Mouse (Mus musculus) heart, embryonic 10.5 days (tissue): ENCODE results near the gene Cln6. TPM values are rescaled to one million over a fixed set of nuclear protein-coding genes. Genes with fewer than 3 reads are reported as not detected.
"Not testable (repeated sequence)": the region's sequence is repeated elsewhere in the genome, so short reads cannot be mapped to it uniquely, and the experiment has no call there.

ENCODE experiments used
- DNase-seq: peaks from one replicate; pipeline ENCODE4 v3.0.0-alpha.2; 2017; ENCODE audit warnings: low spot score
- H3K27ac ChIP-seq: fragments of 300-500 bp; sonication (generic); 2 replicates; pipeline ENCODE4 v1.5.1; 2016; ENCODE audit warnings: mild to moderate bottlenecking
- H3K27me3 ChIP-seq: fragments of 300-500 bp; sonication (generic); 2 replicates; pipeline ENCODE4 v1.6.1; 2016; ENCODE audit warnings: mild to moderate bottlenecking; ENCODE audit not compliant: poor library complexity, insufficient read depth, severe bottlenecking
- H3K36me3 ChIP-seq: fragments of 300-500 bp; sonication (generic); 2 replicates; pipeline ENCODE4 v1.6.1; 2016; ENCODE audit warnings: mild to moderate bottlenecking, moderate library complexity
- H3K4me1 ChIP-seq: fragments of 300-500 bp; sonication (generic); 2 replicates; pipeline ENCODE4 v1.6.1; 2016; ENCODE audit warnings: mild to moderate bottlenecking
- H3K4me3 ChIP-seq: fragments of 300-500 bp; sonication (generic); 2 replicates; pipeline ENCODE4 v1.5.1; 2016; ENCODE audit warnings: mild to moderate bottlenecking, moderate library complexity
- H3K9me3 ChIP-seq: fragments of 300-500 bp; sonication (generic); 2 replicates; pipeline ENCODE4 v1.6.1; 2016; ENCODE audit warnings: mild to moderate bottlenecking, moderate library complexity
- WGBS: fragments of 180-500 bp; shearing (Covaris S2); methylation state at CpG from one replicate; pipeline ENCODE4 v1.1.7; 2016; 5-methylcytosine and 5-hydroxymethylcytosine counted together
- polyA plus RNA-seq: library from polyadenylated mRNA; unstranded; fragments of >200 nt; fragmentation: Nextera tagmentation; extraction: Ambion mirVana; gene quantifications from 2 replicates; pipeline ENCODE4 v1.2.1, GENCODE M21; 2016

The Cln6 gene
- polyA plus RNA-seq, 1 experiment from 2014 or later: 17.7 TPM

DNA sequence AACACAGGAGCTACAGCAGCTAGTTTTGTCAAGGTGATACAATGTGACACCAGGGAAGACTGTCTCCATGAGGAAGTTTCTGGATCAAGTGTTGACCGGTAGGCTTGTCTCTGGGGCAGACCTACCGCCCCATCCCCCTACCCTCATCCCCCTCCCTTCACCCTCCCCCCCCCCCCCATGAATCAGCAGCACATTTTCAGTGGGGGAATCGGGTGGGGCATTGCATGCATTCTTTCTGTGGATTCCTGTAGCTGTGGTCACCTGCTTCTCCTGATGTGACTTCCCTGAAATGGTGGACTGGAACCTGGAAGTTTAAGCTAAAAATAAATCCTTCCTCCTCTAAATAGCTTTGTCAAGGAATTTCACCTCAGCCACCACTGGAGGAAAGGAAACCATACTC lies 19.1 kb upstream of the Cln6 start:
- WGBS: 67% methylated on average over 3 of the region's 3 CpGs

DNA sequence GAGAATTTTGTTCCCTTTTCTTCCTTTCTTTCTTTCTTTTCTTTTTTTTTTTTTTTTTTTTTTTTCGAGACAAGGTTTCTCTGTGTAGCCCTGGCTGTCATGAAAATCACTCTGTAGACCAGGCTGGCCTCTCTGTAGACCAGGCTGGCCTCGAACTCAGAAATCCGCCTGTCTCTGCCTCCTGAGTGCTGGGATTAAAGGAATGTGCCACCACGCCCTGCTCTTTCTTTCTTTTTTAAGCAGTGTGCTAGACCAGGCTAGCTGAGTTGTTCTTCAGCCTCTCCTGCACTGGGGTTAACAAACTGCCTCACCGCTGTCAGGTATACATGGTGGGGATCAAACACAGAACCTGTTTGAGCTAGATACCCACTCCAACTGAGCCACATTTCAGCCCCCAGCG lies 18.7 kb upstream of the Cln6 start:
- WGBS: 84% methylated on average over 6 of the region's 6 CpGs
- H3K27me3 ChIP-seq, DNase-seq: not testable (repeated sequence)

More for the DNA sequence above, 19.1 kb upstream of the Cln6 start:
- no peaks in the 10 kb centered on the region for H3K9me3 ChIP-seq
- no peaks in the 10 kb centered on the region for H3K36me3 ChIP-seq
- no peaks in the 10 kb centered on the region for H3K27me3 ChIP-seq
- DNase-seq: no peak
- H3K4me1 ChIP-seq: peaks cover 36% of the 10 kb centered on the region
- H3K4me3 ChIP-seq: no peak overlapping the region
- H3K27ac ChIP-seq: no peak overlapping the region

DNA sequence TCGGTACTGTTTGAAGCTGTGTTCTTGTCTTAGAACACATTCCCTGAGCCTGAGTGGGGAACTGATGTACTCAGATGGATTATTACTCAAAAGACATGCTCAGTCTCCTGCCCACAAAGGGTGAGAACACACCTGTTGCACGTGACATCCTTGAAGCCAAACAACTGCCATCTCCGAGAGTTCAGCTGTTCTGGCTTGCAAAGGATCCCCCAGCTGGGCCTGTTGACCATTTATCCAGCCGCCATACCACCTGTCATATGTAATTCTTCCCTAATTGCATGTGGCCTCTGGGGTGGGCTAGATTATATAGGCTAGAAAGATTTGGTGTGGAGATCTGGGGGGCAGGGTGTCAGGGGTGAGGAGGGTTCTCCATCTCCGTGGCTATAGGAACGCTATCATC lies 17.8 kb upstream of the Cln6 start:
- Histone ChIP-seq H3K4me1 (peaks cover 37% of the 10 kb centered on the region), H3K4me3 (no peak overlapping the region), H3K9me3 (no peaks in the 10 kb centered on the region), H3K27me3 (no peaks in the 10 kb centered on the region), H3K36me3 (no peaks in the 10 kb centered on the region), H3K27ac (no peak overlapping the region)
- WGBS: 86% methylated on average over 6 of the region's 6 CpGs
- no peak for DNase-seq

More for the DNA sequence above, 18.7 kb upstream of the Cln6 start:
- H3K4me3 ChIP-seq, H3K9me3 ChIP-seq, H3K27ac ChIP-seq, H3K36me3 ChIP-seq: not testable (repeated sequence)
- peaks cover 34% of the 10 kb centered on the region for H3K4me1 ChIP-seq

DNA sequence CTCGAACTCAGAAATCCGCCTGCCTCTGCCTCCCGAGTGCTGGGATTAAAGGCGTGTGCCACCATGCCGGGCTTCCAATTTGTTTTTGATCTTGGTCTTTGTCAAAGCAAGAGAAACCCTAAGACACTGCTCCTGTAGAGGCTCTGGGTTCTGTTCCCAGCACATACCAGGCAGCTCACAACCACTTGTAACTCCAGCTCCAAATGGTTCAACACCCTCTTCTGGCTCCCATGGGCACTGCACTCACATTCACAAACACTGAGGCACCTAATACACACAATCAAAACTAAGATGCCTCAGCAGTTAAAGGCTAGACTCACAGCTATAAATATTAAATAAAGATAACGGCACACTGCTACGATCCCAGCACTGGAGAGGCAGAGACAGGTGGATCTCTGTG lies 16.8 kb upstream of the Cln6 start:
- DNase-seq: no peak
- no peak overlapping the region for H3K27ac ChIP-seq
- H3K4me3 ChIP-seq: no peak overlapping the region
- H3K9me3 ChIP-seq: no peaks in the 10 kb centered on the region
- H3K36me3 ChIP-seq: no peaks in the 10 kb centered on the region
- WGBS: 91% methylated on average over 7 of the region's 7 CpGs
- peaks cover 39% of the 10 kb centered on the region for H3K4me1 ChIP-seq
- H3K27me3 ChIP-seq: no peaks in the 10 kb centered on the region

DNA sequence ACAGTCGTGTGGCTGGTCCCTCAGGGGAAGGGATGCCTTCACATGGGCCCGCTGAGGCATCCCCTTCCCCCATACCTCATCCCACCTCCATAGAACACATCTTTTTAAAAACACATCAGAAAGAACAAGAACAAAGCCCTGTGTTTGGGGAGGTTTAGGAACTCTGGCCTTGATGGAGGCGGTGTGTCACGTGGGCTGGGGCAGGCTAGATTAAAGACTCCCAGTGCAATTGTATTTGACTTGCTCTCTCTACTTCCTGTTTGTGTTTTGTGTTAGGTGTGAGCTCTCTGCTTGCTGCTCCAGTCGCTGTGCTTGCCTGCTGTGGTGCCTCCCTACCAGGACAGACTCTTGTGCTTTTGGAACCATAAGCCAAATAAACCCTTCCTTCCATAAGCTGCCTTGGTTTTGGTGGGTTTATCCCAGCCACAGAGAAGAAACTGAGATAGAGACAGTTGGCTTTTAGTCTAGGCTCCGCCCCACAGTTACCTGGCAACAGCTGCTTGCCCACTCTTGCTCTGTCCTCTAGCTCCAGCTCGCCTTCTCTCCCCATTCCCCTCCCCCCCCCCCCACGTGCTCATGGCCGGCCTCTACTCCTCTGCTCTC lies 12.7 kb upstream of the Cln6 start:
- no peaks in the 10 kb centered on the region for H3K27me3 ChIP-seq
- WGBS: 6% methylated on average over 9 of the region's 9 CpGs
- no peaks in the 10 kb centered on the region for H3K9me3 ChIP-seq
- H3K36me3 ChIP-seq: no peaks in the 10 kb centered on the region
- peaks cover 41% of the 10 kb centered on the region for H3K4me1 ChIP-seq
- peak; percentile 84 for DNase-seq
- peak overlapping the region; percentile 83 for H3K27ac ChIP-seq
- H3K4me3 ChIP-seq: peak overlapping the region; percentile 29

DNA sequence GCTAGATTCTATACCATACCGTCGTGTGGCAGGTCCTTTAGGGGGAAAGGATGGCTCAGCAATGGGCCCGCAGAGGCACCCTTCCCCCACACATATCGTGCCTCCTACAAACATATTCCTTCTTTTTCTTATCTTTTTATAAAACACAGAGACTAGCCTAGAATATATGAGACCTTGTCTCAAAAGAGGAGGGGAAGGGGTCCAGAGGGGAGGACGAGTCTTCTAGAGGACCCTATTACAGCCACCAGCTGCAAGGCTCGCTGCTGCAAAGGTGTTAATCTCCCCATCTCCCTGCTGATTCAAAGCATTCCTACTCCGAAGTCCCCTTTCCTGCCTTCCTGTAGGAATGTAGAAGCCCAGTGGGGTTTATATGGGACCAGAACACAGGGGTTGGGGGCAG lies 12.1 kb upstream of the Cln6 start:
- Histone ChIP-seq H3K4me1 (peaks cover 41% of the 10 kb centered on the region), H3K4me3 (peak overlapping the region; percentile 29), H3K27ac (peak overlapping the region; percentile 83), H3K9me3 (no peaks in the 10 kb centered on the region), H3K27me3 (no peaks in the 10 kb centered on the region), H3K36me3 (no peaks in the 10 kb centered on the region)
- WGBS: 6% methylated on average over 7 of the region's 7 CpGs
- no peak for DNase-seq

DNA sequence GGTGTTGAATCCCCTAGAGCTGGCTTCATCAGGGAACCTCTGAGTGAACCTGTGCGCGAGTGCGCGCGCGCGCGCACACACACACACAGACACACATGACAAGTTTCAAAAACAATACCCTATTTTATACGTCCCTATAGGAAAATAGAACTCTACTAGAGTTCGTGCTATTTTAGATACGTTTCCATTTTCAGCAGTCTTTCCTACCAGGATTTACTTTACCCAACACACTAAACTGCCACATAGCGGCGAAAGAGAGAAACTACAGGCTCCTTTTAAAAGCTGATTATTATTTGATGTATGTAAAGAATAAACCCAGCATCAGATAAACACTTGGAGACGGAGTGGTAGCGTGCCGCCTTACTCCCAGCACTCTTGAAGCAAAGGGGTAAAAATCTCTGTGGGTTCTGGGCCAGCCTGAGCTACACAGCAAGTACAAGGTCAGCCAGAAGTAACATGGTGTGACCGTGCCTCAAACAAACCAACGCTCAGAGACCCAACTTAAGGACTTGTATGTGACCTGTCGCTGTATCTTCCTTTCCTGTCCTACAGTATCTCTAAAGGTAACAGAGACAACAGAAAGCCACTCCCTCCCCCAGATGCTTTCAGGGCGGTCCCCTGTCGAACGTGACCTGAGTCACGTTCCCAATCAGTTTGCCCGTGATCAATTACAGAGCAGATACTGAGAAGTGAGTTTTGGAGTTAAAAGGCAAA lies 10.5 kb upstream of the Cln6 start:
- 8% methylated on average over 24 of the region's 24 CpGs for WGBS
- Histone ChIP-seq H3K4me1 (peaks cover 41% of the 10 kb centered on the region), H3K27ac (peak overlapping the region; percentile 79), H3K36me3 (no peaks in the 10 kb centered on the region), H3K9me3 (no peaks in the 10 kb centered on the region), H3K4me3 (peak overlapping the region; percentile 49), H3K27me3 (no peaks in the 10 kb centered on the region)
- no peak for DNase-seq

DNA sequence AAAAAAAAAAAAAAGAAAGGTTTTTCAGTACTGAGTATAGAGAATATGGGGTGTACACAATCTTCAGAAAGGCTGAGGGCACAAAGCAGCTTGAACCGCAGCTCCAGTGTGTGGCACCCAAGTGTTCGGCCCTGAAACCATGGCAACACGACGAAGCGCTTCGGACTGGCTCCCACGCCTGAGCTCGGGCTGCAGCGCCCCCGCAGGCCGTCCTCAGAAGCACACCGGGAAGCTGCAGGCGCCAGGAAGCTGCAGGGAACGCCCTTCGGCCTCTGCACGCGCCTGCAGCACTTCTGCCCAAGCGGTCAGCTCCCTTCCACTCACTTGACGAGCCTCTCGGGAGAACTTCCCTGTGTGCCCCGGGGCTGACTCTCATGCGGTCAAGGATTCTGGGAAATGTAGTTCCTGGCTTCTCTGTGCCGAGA lies 9.9 kb upstream of the Cln6 start:
- Histone ChIP-seq H3K4me1 (peaks cover 41% of the 10 kb centered on the region), H3K27me3 (no peaks in the 10 kb centered on the region), H3K27ac (peak overlapping the region; percentile 79; the same call in 1 of the 2 replicates), H3K36me3 (no peaks in the 10 kb centered on the region), H3K4me3 (peak overlapping the region; percentile 49), H3K9me3 (no peaks in the 10 kb centered on the region)
- under 1% methylated on average over 23 of the region's 23 CpGs for WGBS
- peak; percentile 99 for DNase-seq

DNA sequence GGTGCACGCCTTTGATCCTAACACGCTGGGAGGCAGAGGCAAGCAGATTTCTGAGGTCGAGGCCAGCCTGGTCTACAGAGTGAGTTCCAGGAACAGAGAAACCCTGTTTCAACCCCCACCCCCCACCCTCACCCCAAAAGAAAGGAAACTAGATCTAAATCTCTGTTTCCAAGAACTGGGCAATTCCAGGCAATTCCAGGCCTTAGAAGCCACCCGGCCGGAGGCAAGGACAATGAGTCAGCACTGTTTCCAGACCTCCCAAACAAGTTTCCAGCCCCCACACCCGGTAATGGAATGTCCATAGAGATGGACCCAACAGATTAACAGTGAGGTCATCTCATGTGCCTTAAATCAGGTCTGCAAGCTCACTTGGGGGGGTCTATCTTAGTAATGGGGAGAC lies 8.7 kb upstream of the Cln6 start:
- Histone ChIP-seq H3K4me3 (no peak overlapping the region), H3K9me3 (no peaks in the 10 kb centered on the region), H3K4me1 (peaks cover 41% of the 10 kb centered on the region), H3K36me3 (no peaks in the 10 kb centered on the region), H3K27ac (no peak overlapping the region), H3K27me3 (no peaks in the 10 kb centered on the region)
- no peak for DNase-seq
- 66% methylated on average over 6 of the region's 6 CpGs for WGBS

DNA sequence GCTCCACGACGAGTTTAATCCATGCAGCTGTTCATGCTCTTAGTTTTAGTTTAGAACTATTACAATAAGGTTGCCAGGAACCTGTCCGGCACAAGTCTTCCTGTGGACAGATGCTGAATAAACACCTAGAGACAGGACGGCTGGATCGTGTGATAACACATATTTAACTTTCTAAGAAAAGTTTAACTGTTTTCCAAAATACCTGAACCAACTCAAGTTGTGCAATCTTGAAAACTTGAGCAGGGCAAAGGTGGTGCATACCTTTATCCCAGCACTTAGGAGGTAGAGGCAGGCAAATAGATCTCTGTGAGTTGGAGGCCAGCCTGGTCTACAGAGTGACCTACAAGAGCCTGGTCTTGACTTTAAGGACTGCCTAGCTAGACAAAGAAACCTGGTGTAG lies 3.7 kb upstream of the Cln6 start:
- Histone ChIP-seq H3K4me3 (no peak overlapping the region), H3K9me3 (no peaks in the 10 kb centered on the region), H3K36me3 (no peaks in the 10 kb centered on the region), H3K4me1 (peaks cover 27% of the 10 kb centered on the region), H3K27ac (no peak overlapping the region), H3K27me3 (no peaks in the 10 kb centered on the region)
- no peak for DNase-seq
- WGBS: 73% methylated on average over 5 of the region's 5 CpGs

DNA sequence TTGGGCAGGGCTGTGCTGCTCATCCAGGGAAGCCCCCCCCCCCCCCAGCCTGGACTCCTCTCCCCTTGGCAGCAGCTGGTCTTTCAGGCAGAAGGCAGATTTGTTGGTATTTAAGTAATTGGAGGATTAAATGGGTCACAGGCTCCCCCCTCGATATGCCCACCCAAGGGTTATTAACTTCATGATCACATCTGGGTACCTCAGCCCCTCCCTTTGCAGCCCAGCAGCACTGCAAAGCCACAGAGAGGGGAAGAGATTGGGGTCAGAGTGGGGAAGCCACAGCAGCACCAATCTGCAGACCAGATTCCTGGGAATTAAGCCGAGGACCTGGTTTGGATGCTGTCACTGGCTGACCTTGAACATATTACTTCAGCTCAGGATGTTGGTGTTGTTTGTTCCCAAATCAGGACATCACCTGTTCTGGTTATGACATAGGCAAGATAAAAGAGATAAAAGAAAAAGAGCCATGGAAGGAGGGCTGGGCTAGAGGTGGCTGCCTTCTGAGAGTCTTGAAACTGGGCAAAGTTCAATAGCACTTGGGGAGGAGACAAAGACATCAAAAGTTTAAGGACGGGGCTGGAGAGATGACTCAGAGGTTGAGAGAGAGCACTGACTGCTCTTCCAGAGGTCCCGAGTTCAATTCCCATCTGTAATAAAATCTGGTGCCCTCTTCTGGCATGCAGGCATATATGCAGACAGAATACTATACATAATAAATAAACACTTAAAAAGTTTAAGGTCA lies 2.7 kb upstream of the Cln6 start:
- Histone ChIP-seq H3K4me1 (peaks cover 33% of the 10 kb centered on the region), H3K27me3 (no peaks in the 10 kb centered on the region), H3K36me3 (no peaks in the 10 kb centered on the region), H3K27ac (no peak overlapping the region), H3K4me3 (no peak overlapping the region), H3K9me3 (no peaks in the 10 kb centered on the region)
- no peak for DNase-seq
- 61% methylated on average over 4 of the region's 4 CpGs for WGBS

DNA sequence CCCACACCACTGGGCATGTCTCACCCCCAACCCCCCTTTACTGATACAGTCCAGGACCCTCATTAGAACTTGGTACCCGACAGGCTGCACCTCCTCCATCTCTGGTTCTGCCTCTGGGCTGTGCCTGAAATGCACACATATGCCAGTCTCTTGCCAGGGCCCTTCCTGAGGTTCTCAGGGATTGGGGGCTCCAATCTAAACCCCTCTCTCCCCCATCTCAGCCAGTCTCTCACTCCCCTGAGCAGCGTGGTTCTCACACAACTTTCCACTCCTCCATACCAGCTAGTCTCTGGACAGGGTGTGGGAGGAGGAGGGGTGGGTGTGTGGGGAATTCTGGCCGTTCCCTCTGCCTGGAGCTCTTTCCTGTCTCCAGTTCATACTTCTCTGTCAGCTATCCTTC lies 974 bp upstream of the Cln6 start:
- H3K9me3 ChIP-seq: no peaks in the 10 kb centered on the region
- no peaks in the 10 kb centered on the region for H3K27me3 ChIP-seq
- DNase-seq: no peak
- peak overlapping the region; percentile 86 for H3K4me3 ChIP-seq
- WGBS: 46% methylated on average over 3 of the region's 3 CpGs
- H3K4me1 ChIP-seq: peaks cover 36% of the 10 kb centered on the region
- peak overlapping the region; percentile 99 for H3K27ac ChIP-seq
- H3K36me3 ChIP-seq: peaks cover 3% of the 10 kb centered on the region; the same call in 1 of the 2 replicates

DNA sequence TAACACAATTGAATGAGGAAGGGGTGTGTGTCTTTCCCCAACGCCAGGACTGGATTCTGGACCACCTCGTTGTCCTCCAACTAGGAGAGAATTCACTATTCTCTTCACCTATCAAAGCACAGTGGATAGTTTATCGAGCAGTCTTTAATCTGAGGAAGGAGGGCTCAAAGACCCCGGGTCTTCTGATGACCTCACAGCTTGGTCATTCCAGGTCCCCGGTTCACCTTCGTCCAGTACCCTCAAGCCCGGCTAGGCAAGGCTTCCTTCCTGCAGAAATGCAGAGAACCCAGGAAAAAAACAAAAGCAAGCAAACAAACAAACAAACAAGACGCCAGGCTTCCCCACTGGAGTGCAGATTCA lies 459 bp upstream of the Cln6 start:
- 11% methylated on average over 8 of the region's 8 CpGs for WGBS
- Histone ChIP-seq H3K27ac (peak overlapping the region; percentile 99), H3K27me3 (no peaks in the 10 kb centered on the region), H3K36me3 (peaks cover 3% of the 10 kb centered on the region; the same call in 1 of the 2 replicates), H3K9me3 (no peaks in the 10 kb centered on the region), H3K4me3 (peak overlapping the region; percentile 86), H3K4me1 (peaks cover 36% of the 10 kb centered on the region)
- DNase-seq: no peak
